Mouse (Mus musculus): ENCODE data around the gene Hivep2. TPM values are rescaled to one million over a fixed set of nuclear protein-coding genes. Genes with fewer than 3 reads are reported as not detected.

The Hivep2 gene
- total RNA-seq, 2 experiments from 2014 or later = 43.4 to 46.6 TPM

- DNase-seq = no peak
- intact Hi-C loops (cut with DNase I) = no loop called here
Observed at GRCm38 (mm10) chr10:14064759-14065395, 99.0 kb downstream of the Hivep2 start.

GRCm38 (mm10) chr10:14067802-14068201 lies 101.9 kb downstream of the Hivep2 start:
- intact Hi-C loops (cut with DNase I) = no loop called here
- no peak for DNase-seq

GRCm38 (mm10) chr10:14070498-14071079 lies 104.7 kb downstream of the Hivep2 start:
- no peak for DNase-seq
- intact Hi-C loops (cut with DNase I) = no loop called here

GRCm38 (mm10) chr10:14072504-14072903 lies 106.6 kb downstream of the Hivep2 start:
- no peak for DNase-seq
- intact Hi-C loops (cut with DNase I) = no loop called here

- no peak for DNase-seq
- intact Hi-C loops (cut with DNase I) = no loop called here
Observed at GRCm38 (mm10) chr10:14075767-14076166, 109.9 kb downstream of the Hivep2 start.

GRCm38 (mm10) chr10:14076880-14077279 lies 111.0 kb downstream of the Hivep2 start:
- DNase-seq = no peak
- intact Hi-C loops (cut with DNase I) = no loop called here

- intact Hi-C loops (cut with DNase I) = no loop called here
- no peak for DNase-seq
Observed at GRCm38 (mm10) chr10:14080830-14081229, 115.0 kb downstream of the Hivep2 start.

- intact Hi-C loops (cut with DNase I) = no loop called here
Observed at GRCm38 (mm10) chr10:14081824-14082223, 115.9 kb downstream of the Hivep2 start.

GRCm38 (mm10) chr10:14082275-14082674 lies 116.4 kb downstream of the Hivep2 start:
- intact Hi-C loops (cut with DNase I) = no loop called here
- DNase-seq = no peak

More at GRCm38 (mm10) chr10:14081824-14082223, 115.9 kb downstream of the Hivep2 start:
- DNase-seq = no peak

- DNase-seq = no peak
- intact Hi-C loops (cut with DNase I) = loop anchor here (5.0 kb wide), 1 partner anchor 118 kb away; the partner anchor contains the start of gene Hivep2
Observed at GRCm38 (mm10) chr10:14085241-14085659, 119.4 kb downstream of the Hivep2 start.

GRCm38 (mm10) chr10:14085882-14086515 lies 120.1 kb downstream of the Hivep2 start:
- intact Hi-C loops (cut with DNase I) = loop anchor here (5.0 kb wide), 1 partner anchor 119 kb away; the partner anchor contains the start of gene Hivep2

GRCm38 (mm10) chr10:14087316-14087715 lies 121.4 kb downstream of the Hivep2 start:
- intact Hi-C loops (cut with DNase I) = loop anchor here (5.0 kb wide), 1 partner anchor 120 kb away; the partner anchor contains the start of gene Hivep2
- DNase-seq = no peak

More at GRCm38 (mm10) chr10:14085882-14086515, 120.1 kb downstream of the Hivep2 start:
- no peak for DNase-seq

GRCm38 (mm10) chr10:14089488-14089887 lies 123.6 kb downstream of the Hivep2 start:
- intact Hi-C loops (cut with DNase I) = loop anchor here (5.0 kb wide), 1 partner anchor 122 kb away; the partner anchor contains the start of gene Hivep2
- DNase-seq = no peak

GRCm38 (mm10) chr10:14094033-14094432 lies 128.2 kb downstream of the Hivep2 start:
- intact Hi-C loops (cut with DNase I) = no loop called here
- no peak for DNase-seq

GRCm38 (mm10) chr10:14096045-14096444 lies 130.2 kb downstream of the Hivep2 start:
- intact Hi-C loops (cut with DNase I) = no loop called here
- no peak for DNase-seq

- no peak for DNase-seq
- intact Hi-C loops (cut with DNase I) = no loop called here
Observed at GRCm38 (mm10) chr10:14099182-14099581, 133.3 kb downstream of the Hivep2 start.

GRCm38 (mm10) chr10:14100041-14100440 lies 134.2 kb downstream of the Hivep2 start:
- intact Hi-C loops (cut with DNase I) = no loop called here
- peak in 1 of 2 experiments; percentile 36 for DNase-seq

GRCm38 (mm10) chr10:14100847-14101246 lies 135.0 kb downstream of the Hivep2 start:
- intact Hi-C loops (cut with DNase I) = no loop called here
- DNase-seq = no peak

GRCm38 (mm10) chr10:14101966-14102365 lies 136.1 kb downstream of the Hivep2 start:
- intact Hi-C loops (cut with DNase I) = no loop called here
- DNase-seq = no peak

GRCm38 (mm10) chr10:14107980-14108671 lies 142.3 kb downstream of the Hivep2 start:
- intact Hi-C loops (cut with DNase I) = no loop called here

GRCm38 (mm10) chr10:14115846-14116245 lies 150.0 kb downstream of the Hivep2 start:
- no peak for DNase-seq
- intact Hi-C loops (cut with DNase I) = no loop called here

More at GRCm38 (mm10) chr10:14107980-14108671, 142.3 kb downstream of the Hivep2 start:
- no peak for DNase-seq

Measured in gastrocnemius, postnatal 36 days (tissue).